Mouse (Mus musculus): Measurements from ENCODE around the gene Eea1.

DNA sequence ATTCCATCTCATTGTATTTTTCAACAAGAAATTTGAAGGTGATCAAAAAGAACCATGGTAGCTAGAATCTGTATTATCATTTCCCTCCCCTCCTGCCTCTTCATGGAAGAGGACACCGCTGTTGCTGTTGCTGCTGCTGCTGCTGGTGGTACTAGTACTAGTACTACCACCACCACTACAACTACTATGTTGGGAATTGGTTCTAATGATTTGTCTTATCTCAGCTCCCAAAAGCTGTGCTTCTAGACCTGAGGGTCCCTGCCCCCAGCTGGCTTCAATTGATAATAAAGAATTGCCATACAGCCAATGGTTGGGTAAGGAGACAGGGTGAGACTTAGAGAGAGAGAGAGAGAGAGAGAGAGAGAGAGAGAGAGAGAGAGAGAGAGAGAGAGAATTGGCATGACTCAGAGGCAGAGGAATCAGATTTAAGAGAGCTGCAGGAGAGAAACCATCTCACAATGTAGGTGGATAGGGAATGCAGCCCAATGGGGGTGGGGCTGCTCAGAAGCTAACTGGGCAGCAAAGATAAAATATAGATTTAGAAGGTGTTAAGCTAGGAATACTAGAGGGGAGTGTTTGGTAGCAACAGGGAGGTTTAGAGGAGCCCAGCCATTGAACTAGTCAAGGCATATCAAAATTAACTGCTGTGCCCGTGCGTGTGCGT is 31.1 kb upstream of the Eea1 start:
- TF ChIP-seq CTCF (IDR thresholded peaks at IDR 0.05; ENCODE audit: control insufficient read depth, insufficient read depth, insufficient replicate concordance, low read depth, low read length) (no peak), POLR2A (IDR thresholded peaks at IDR 0.05; ENCODE audit: control insufficient read depth, low read depth, low read length) (no peak)

Measured in testis, adult 2 months (tissue).